Mouse (Mus musculus): ENCODE measurements around the gene Dclre1a. TPM values are rescaled to one million over a fixed set of nuclear protein-coding genes. Genes with fewer than 3 reads are reported as not detected.
"Not testable (repeated sequence)": the region's sequence is repeated elsewhere in the genome, so short reads cannot be mapped to it uniquely, and the experiment has no call there.

Dclre1a gene
- total RNA-seq, 2 experiments from 2014 or later: 6.1 to 6.4 TPM

DNA sequence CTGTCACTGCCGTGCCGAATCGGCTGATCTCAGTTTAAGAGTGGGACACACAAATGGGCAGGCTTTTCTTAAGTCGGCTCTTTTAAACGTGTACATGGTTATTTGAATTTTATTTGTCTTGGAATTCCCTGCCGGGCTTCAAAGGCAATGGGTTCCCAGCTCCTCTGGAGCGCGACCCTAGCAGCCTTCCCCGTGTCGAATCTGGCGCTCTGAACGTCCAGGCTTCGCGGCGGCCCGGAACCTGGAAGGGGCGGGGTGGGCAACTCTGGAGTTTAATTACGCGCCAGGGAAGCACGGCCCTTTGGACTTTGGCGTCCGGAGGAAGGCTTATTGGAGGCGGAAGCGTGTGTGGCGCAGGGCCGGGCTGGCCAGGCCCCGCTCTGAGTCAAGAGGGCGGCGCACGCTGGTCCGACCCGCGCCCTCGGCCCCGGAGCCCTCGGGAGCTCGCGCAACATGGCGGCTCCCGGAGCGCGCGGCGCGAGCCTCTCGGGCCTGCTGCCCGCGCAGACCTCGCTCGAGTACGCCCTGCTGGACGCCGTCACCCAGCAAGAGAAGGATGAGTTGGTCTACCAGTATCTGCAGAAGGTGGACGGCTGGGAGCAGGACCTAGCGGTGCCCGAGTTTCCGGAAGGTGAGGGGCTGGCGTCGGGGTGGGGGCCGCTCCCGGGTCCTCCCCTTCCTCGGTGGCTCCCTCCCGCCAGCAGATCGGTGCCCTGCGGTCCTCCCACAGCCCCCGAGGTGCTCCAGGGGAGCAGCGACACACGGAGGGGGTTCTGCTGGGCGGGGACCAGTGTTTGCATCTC, 409 bp upstream of the Dclre1a start, which contains the start of gene Nhlrc2:
Gene Nhlrc2 (plus strand): TSS at position 32 of the 803 bp plus-strand sequence.
- peak; percentile 79 to 82 for DNase-seq

DNA sequence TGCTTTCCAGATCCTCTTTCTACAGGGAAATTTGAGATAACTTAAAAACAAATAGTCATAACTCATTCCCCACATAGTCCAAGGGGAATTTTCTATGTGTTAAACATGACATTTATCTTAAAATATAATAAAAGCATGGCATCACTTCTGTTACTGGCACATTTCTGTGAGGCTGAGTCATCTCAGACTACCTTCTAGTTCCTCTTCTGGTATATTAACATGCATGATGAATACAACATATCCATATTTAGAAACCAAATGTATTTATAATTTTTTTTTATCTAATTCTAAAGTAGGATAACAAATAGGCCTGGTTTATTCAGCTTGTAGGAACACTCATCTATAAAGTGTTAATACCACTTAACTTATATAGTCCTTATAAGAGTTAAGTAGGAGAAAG, 2.0 kb downstream of the Dclre1a start:
- no peak for DNase-seq

DNA sequence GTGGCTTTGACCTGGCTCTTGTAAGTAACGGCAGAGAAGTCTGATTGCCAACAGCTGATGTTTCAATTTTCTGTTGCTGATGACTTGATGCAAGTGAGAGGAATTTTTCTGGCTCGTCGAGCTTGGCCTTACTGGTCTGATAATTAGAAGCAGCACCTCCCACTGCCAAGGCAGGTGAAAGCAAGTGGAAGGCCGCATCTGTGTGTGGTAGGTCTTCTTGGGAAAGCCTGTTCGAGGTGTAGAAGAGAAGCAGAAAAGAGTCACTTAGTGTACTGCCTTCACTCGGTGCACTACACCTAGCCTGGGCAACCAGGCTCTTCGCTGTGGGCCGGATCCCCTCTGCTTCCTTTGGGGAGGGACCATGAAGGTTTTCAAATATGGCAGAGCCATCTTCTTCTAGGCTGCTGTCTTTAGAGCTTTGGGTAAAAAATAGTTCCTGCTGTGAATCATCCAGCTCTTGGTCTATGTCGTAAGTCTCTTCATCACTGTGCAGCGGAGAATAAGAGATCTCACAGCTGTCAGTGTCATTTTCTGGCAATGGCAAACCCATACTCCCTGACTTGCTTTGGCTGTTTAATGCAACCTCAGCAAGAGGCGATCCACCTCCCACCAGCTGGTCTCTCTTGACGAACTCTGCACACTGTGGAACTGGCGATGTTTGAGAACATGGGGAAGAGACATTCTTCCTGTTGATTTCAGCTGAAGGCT, 3.2 kb downstream of the Dclre1a start:
- no peak for DNase-seq

- no peak for DNase-seq
Observed at GRCm38 (mm10) chr19:56543320-56543719, 4.7 kb downstream of the Dclre1a start.

DNA sequence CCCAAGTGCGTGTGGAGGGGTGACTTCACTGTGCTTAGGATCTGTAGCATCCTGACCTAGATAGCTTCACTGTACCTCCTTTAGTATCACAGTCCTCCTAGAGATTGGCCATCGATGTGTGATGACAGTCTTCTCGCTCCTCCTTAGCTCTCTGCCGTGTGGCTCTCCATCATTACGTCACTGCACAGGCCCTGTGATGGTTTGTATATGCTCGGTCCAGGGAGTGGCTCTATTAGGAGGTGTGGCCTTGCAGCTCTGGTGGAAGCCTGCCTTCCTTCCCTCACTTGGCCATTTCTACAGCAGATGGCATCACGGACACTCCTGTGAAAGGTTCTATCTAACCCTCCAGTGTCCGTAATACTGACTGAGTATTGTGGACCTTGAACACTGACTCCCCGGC, 12.3 kb downstream of the Dclre1a start:
- no peak for DNase-seq

- no peak for DNase-seq
Observed at GRCm38 (mm10) chr19:56535064-56535463, 13.0 kb downstream of the Dclre1a start.

GRCm38 (mm10) chr19:56534337-56534736, 13.7 kb downstream of the Dclre1a start:
- no peak for DNase-seq

DNA sequence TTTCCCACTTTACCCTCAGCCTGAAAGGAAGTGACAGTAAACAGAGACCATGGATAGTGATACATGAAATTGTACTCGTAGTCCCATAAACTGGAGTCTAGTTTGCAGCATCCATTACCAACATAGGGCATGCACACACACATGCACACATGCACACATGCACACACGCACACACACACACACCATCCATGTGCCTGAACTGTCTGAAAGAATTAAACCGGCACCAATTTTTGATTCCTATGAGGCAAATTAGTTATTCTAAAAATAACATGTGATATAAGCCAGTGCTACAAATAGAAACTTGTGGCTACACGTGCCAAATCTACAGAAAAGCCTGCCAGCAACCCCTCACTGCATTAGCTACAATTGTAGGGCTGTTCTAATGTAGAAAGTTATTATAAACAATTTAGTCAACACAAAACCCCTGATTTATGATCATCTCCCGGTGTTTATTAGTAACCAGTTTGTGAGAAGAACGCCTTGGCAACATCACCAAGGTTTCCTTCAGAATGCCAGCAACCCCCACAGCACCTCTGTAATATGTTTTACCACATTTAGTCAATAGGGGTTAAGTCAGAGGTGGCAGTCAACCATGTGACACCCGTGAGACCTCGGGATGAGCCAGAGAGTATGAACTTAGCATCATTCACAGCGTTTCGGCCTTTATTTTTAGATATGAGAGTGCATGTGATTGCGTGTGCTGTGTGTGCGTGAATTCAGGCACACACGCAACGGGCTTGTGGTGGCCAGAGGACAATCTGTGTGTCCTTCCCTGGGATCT, 14.5 kb downstream of the Dclre1a start:
- no peak for DNase-seq

- DNase-seq: no peak
Observed at GRCm38 (mm10) chr19:56531251-56531650, 16.8 kb downstream of the Dclre1a start.

GRCm38 (mm10) chr19:56530529-56530928, 17.5 kb downstream of the Dclre1a start:
- not testable (repeated sequence) for DNase-seq

DNA sequence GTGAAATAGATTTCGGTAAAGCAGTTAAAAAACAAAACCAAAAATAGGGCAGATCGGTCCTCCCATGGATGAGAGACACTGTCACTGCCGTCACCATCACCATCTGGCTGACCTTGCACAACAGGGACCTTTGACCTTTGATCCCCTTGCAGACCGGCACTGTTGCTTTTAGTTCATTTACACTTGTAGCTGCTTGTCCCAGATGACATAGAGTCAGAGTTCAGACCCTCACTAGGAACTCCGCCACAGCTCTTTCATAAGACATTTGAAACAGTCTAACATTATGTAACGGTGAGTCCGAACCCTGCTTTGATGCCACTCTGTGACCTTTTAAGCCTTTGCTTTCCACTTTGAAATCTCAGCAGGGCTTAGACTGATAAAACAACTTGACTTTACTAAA, 28.6 kb downstream of the Dclre1a start:
- not testable (repeated sequence) for DNase-seq

GRCm38 (mm10) chr19:56513527-56513926, 34.5 kb downstream of the Dclre1a start:
- not testable (repeated sequence) for DNase-seq

GRCm38 (mm10) chr19:56511207-56511606, 36.8 kb downstream of the Dclre1a start:
- DNase-seq: not testable (repeated sequence)

DNA sequence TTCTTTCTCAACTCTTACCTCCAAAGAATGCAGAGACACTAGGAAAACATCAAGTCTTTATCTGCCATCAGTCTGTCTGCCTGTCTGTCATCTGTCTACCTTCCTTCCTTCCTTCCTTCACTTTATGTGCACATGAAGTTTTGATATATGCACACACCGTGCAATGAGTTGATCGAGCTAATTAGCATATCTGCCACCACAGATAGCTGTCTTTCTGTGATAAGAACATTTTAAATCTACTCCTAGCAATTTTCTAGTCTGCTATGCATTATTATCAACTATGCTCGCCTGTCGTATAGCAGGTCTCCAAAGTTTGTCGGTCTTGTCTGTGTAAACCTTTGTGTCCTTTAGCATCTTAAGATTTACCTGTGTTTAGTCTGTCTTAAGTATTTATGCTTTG, 44.5 kb downstream of the Dclre1a start:
- DNase-seq: not testable (repeated sequence)

DNA sequence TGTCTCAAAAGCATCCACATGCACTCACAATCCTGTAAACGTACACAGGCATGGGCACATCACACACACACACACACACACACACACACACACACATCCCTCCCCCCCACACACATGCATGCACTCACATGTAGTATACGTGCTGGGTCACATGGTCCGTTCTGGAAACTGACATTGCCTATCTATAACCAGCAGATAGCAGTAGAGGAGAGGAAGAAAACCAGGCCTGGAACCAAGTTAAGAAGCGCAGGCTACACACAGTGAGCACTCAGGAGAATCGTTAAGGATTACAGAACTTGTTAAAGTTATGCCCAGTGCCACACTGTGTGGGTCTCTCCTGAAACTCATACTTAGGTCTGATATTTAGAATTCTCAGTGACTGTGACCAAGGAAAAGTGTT, 45.0 kb downstream of the Dclre1a start:
- not testable (repeated sequence) for DNase-seq

DNA sequence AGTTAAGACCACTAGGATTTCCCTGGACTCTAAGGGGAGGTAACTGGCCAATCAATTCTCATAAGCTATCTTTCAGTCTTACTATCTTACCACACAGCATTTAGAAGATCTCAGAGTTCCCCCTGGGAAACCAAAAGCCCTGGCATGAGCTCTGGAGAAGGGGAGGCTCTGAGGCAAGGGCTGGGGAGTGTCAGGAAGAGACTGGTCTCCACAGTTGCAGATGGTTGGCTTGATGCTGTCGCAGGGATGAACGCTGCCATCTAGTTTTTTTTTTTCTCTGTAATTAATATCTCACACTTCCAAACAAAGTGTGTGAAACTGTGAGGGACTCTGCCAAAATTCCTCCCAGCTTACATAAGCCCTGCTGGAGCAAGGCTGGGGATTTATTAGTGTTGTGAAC, 53.9 kb downstream of the Dclre1a start:
- DNase-seq: not testable (repeated sequence)

DNA sequence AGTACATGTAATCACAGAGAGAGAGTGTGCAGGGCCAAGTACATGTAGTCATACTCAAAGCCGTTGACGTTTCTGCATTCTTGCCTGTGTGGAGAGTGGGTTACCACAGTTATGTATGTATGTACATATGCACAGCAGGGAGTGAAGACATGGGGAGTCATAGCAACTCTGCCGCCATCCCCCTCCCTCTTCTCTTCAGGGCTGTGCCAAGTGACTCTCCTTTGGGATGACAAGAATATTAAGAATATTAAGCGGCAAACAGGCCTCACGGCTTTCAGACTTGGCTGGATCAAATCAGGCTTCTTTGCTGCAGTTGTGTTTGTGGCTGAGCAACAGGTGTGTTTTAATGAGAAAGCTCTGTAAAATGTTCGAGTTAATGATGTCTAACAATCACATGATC, 58.4 kb downstream of the Dclre1a start:
- no peak for DNase-seq

- no peak for DNase-seq
Observed at GRCm38 (mm10) chr19:56487339-56487738, 60.7 kb downstream of the Dclre1a start.

DNA sequence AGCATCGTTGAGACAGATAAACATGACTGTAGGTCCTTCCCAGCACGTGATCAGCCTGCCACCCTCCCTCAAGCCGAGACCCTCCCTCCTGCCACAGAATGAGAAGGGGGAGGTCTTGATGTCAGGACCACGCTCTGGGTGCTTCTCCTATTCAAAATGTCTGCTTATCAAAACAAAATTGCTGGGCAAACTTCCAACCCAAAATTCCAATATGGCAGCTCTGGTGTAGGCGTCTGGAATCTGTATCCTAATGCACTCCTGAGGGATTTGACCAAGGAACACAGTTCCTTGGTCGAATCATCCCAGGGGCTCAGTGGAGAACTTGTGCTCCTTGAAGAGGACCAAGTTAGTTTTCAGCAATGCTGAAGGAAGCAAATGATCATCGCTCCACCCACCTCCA, 61.1 kb downstream of the Dclre1a start:
- no peak for DNase-seq

- DNase-seq: no peak
Observed at GRCm38 (mm10) chr19:56485376-56486271, 62.4 kb downstream of the Dclre1a start.

DNA sequence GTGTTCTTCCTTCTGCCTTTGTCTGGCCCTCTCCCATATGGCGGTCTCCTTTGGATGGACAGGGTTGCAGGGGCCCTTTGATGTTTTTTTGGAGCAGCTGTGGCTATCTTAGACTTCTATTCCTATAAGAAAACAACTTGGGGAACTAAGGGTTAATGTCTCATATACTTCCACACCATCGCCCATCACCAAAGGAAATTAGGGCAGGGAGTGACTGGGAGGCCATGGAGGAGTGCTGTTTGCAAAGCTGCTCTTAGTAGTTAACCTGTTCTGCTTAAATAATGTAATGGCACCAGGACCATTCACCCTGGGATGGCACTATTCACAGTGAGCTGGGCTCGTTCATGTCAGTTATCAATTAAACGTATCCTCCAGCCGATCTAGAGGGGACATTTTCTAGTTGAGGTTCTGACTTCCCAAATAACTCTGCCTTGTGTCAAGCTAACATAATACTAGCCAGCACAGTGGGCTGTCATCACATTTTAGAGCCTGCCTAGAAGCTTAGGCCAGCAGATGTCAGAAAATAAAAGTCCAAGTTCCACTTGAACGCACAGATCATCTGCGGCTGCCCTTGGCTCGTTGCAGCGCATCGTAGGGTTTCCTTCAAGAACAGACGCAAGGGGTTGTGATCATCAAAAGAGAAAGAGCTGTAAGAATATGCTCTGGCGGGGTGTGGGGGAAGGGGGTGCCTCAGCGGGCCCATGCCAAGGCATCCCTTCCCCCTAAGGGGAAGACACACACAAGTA, 63.2 kb downstream of the Dclre1a start:
- DNase-seq: no peak

All from layer of hippocampus, postnatal 36 days (tissue).